Mouse (Mus musculus): ENCODE data around the gene Nhlrc3.

Gene Nhlrc3

GRCm38 (mm10) chr3:53454005-53454404, 9.1 kb downstream of the Nhlrc3 start:
- no peak for DNase-seq

- DNase-seq = no peak
These were observed 9.8 kb downstream of the Nhlrc3 start for GRCm38 (mm10) chr3:53453346-53453745.

GRCm38 (mm10) chr3:53452351-53452750, 10.8 kb downstream of the Nhlrc3 start:
- no peak for DNase-seq

- peak; percentile 2 for DNase-seq
These were observed 12.5 kb downstream of the Nhlrc3 start for GRCm38 (mm10) chr3:53450666-53451065.

DNA sequence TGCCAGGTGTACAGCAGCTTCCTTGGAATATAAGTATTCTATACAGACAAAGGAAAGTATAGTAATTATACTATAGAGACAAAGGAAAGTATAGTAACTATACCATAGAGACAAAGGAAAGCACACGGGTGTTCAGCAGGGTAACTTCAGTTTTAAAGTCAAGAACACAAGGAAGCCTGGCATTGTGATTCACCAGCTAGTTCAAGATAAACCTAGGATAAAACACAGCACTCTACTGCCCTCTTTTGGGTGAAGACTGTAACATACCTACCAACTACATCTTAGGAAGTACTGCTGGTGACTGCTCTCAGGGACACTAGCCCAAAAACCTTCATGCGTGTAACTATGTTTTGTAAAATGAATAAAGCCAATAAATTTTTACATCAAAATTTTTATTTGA, 14.9 kb downstream of the Nhlrc3 start:
- DNase-seq = no peak

DNA sequence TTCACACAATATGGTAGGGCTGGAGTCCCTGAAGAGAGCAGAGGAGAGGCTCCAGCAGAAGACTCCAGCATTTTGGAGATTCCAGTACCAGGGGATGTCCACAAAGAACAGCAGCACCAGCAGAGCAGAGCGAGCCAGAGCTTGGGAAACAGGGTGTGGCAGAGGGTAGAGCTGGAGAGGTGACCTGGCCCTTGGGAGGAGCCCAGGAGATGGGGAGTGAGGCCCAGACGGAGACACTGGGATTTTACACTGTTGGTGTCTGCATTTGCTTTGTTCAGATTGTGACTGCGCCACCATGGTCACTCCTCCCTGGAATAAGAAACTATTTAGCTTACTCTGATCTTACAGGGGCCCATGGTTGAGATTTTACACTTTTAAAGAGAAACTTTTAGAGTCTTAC, 16.3 kb downstream of the Nhlrc3 start:
- DNase-seq = peak; percentile 1

GRCm38 (mm10) chr3:53445540-53445939, 17.6 kb downstream of the Nhlrc3 start:
- DNase-seq = no peak

DNA sequence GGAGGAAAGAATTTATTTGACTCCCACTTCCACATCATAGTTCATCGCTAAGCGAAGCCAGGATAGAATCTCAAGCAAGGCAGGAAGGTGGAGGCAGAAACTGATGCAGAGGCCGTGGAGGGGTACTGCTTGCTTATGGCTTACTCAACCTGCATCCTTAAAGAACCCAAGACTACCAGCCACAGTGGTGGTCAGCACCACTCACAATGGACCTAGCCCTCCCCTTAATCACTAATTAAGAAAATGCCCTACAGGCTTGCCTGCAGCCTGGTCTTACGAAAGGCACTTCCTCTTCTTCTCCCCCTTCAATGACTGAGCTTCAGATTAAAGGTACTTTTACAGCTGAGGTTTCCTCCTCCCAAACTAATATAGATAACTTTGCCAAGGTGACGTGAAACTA, 26.6 kb downstream of the Nhlrc3 start:
- no peak for DNase-seq

DNA sequence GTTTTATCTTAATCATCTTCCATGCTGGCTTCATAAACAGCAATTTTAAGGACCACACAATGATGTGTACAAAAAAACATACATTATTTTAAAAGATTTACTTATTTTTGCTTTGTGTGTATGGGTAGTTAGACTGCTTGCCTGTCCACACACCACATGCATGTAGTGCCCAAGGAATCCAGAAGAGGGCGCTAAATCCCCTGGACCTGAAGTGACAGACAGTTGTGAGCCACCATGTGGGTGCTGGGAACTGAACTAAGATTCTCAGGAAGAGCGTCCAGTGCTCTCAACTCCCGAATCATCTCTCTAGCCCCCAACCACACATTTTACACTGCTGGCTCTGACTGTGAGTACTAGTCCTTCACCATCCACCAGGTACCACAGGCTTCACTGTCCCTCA, 28.5 kb downstream of the Nhlrc3 start:
- no peak for DNase-seq

DNA sequence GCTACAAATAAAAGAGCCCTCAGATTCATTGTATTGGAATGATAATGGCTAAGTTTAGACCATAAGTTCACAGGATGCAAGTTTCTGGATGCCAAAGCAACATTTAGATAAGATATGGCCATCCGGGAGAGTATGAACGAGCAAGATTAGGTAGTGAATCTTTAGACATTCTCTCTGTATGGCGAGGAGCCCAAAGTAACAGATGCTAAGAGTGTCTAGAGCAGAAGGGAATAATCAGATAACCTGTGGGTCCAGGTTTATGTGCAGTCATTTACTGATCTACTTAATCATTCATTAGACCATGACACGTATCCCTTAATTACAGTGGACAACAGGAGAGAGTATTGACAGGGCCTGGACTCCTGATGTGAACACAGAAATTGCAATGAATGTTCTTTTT, 39.6 kb downstream of the Nhlrc3 start:
- no peak for DNase-seq

GRCm38 (mm10) chr3:53422691-53423090, 40.4 kb downstream of the Nhlrc3 start:
- DNase-seq = no peak

GRCm38 (mm10) chr3:53421656-53422055, 41.5 kb downstream of the Nhlrc3 start:
- no peak for DNase-seq

DNA sequence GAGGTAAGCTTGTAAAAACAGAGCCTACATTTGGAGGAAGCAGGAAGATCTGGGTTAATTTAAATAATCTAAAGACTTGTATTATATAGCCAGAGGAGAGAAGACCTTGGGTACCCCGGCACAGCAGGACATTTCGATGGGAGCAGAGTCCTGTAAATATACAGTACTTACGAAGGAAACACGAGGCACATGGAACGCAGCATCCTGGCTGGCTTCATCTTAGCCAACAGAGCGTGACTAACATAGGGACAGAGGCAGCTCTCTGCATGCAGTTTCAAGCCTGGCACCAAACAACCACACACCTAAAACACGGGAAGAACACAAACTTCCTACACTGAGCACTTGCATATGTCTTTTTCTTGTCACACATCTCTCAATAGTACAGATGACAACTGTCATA, 45.4 kb downstream of the Nhlrc3 start:
- no peak for DNase-seq

GRCm38 (mm10) chr3:53416036-53416506, 47.1 kb downstream of the Nhlrc3 start:
- no peak for DNase-seq

DNA sequence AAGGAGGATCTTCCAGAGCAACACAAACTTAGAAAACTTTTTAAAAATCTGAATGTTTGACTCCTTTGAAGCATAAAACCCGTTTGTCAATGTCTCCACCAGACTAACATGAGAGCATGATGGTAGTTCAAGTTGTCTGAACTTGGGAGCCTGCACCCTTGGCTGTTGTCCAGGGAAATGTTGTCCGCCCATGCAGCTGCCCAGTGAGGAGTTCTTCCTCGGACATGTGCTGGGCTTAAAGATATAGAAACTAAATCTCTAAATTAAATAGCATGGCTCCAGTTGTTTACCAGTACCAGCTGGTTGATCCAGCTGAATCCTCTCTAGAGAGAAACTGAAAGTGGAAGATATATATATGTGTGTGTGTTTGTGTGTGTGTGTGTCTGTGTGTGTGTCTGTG, 49.2 kb downstream of the Nhlrc3 start:
- DNase-seq = no peak

DNA sequence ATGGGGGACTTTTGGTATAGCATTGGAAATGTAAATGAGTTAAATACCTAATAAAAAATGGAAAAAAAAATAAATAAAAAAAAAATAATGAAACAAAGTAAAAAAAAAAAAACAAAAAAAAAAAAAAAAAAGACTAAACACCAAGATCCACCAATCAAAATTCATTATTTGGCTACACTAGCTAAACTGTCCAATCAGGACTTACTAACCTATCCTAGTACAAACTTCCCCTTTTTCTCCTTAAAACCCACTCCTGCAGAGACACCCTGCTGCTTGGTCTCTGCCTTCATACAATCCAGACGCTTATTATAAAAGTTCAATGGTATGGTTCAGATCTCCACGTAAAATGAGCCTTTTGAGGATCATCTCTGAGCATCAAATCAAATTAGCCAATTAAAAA, 49.7 kb downstream of the Nhlrc3 start:
- DNase-seq = no peak

GRCm38 (mm10) chr3:53412259-53412658, 50.9 kb downstream of the Nhlrc3 start:
- no peak for DNase-seq

GRCm38 (mm10) chr3:53410031-53410430, 53.1 kb downstream of the Nhlrc3 start:
- DNase-seq = no peak

GRCm38 (mm10) chr3:53407145-53407544, 56.0 kb downstream of the Nhlrc3 start:
- DNase-seq = no peak
